Mouse (Mus musculus): ENCODE data around the gene Glb1. TPM values are rescaled to one million over a fixed set of nuclear protein-coding genes. Genes with fewer than 3 reads are reported as not detected.
"Not testable (repeated sequence)": the region's sequence is repeated elsewhere in the genome, so short reads cannot be mapped to it uniquely, and the experiment has no call there.

The Glb1 gene
- 36.0 and 44.6 TPM in 2 replicates for total RNA-seq (2012; rRNA removed)

GRCm38 (mm10) chr9:114400949-114401684 lies at the start of gene Glb1, which contains the start of gene Tmppe:
Glb1 (plus strand) TSS chr9:114401076.
Tmppe (plus strand) TSS chr9:114401105.
- H3K36me3 ChIP-seq (ENCODE audit: control insufficient read depth, insufficient read depth, low read length, poor library complexity, severe bottlenecking) = peaks cover 23% of the 10 kb centered on the region
- in situ Hi-C loops (cut with MboI; ENCODE audit: low sequenced_read_pairs in 2 of 2, unreplicated experiment in 2 of 2) = no loop called here
- peak within 1 kb of the TSS; percentile 90 for H3K9ac ChIP-seq (ENCODE audit: insufficient read depth, low read depth, low read length, poor library complexity, severe bottlenecking)
- peak; percentile 83 for DNase-seq (ENCODE audit: low read depth, low spot score)
- peak within 1 kb of the TSS; percentile 92 to 98 for H3K4me3 ChIP-seq (ENCODE audit: insufficient read depth in 1 of 2, low read depth in 1 of 2, low read length in 2 of 2, poor library complexity in 1 of 2, severe bottlenecking in 1 of 2)
- H3K4me1 ChIP-seq (ENCODE audit: control insufficient read depth in 2 of 2, insufficient read depth in 2 of 2, low read length in 2 of 2, poor library complexity in 1 of 2) = peaks cover 6 to 7% of the 10 kb centered on the region in 2 experiments; a peak in 3 of 4 replicates
- no peak for TF ChIP-seq CHD2 (IDR thresholded peaks at IDR 0.05; ENCODE audit: low read depth, low read length)
- 0 out of 2 replicates have a peak, but pooled peaks cover 3% of the 10 kb centered on the region for H3K9me3 ChIP-seq (ENCODE audit: control insufficient read depth, insufficient read depth, low read depth, low read length)
- H3K27ac ChIP-seq (ENCODE audit: insufficient read depth, low read depth, low read length, poor library complexity, severe bottlenecking) = peak within 1 kb of the TSS; percentile 90

- Histone ChIP-seq H3K9ac (ENCODE audit: insufficient read depth, low read depth, low read length, poor library complexity, severe bottlenecking) (peak overlapping the region; percentile 46), H3K36me3 (ENCODE audit: control insufficient read depth, insufficient read depth, low read length, poor library complexity, severe bottlenecking) (no peaks in the 10 kb centered on the region), H3K27ac (ENCODE audit: insufficient read depth, low read depth, low read length, poor library complexity, severe bottlenecking) (no peak overlapping the region), H3K4me1 (ENCODE audit: control insufficient read depth in 2 of 2, insufficient read depth in 2 of 2, low read length in 2 of 2, poor library complexity in 1 of 2) (peaks cover 0 to 2% of the 10 kb centered on the region in 2 experiments; a peak in 1 of 4 replicates), H3K9me3 (ENCODE audit: control insufficient read depth, insufficient read depth, low read depth, low read length) (no peaks in the 10 kb centered on the region), H3K4me3 (ENCODE audit: insufficient read depth in 1 of 2, low read depth in 1 of 2, low read length in 2 of 2, poor library complexity in 1 of 2, severe bottlenecking in 1 of 2) (peak overlapping the region; percentile 47 to 69)
- TF ChIP-seq ZNF384 (IDR thresholded peaks at IDR 0.05; ENCODE audit: low read depth, low read length) (no peak), HCFC1 (IDR thresholded peaks at IDR 0.05; ENCODE audit: borderline replicate concordance, insufficient read depth, low read length) (peak; percentile 28; the same call in 1 of the 2 replicates)
- in situ Hi-C loops (cut with MboI; ENCODE audit: low sequenced_read_pairs in 2 of 2, unreplicated experiment in 2 of 2) = loop anchor here in 1 of 2 experiments (5.0 kb wide), 1 partner anchor 46 kb away; no protein-coding TSS in a partner anchor
- no peak for DNase-seq (ENCODE audit: low read depth, low spot score)
Measured at GRCm38 (mm10) chr9:114367783-114368470, 32.9 kb upstream of the Glb1 start.

- H3K36me3 ChIP-seq (ENCODE audit: control insufficient read depth, insufficient read depth, low read length, poor library complexity, severe bottlenecking) = no peaks in the 10 kb centered on the region
- in situ Hi-C loops (cut with MboI; ENCODE audit: low sequenced_read_pairs in 2 of 2, unreplicated experiment in 2 of 2) = loop anchor here in 1 of 2 experiments (5.0 kb wide), 1 partner anchor 46 kb away; no protein-coding TSS in a partner anchor
- no peak for DNase-seq (ENCODE audit: low read depth, low spot score)
- TF ChIP-seq ZNF384 (IDR thresholded peaks at IDR 0.05; ENCODE audit: low read depth, low read length) (no peak), HCFC1 (IDR thresholded peaks at IDR 0.05; ENCODE audit: borderline replicate concordance, insufficient read depth, low read length) (no peak), ZC3H11A (IDR thresholded peaks at IDR 0.05; ENCODE audit: borderline replicate concordance, low read depth, low read length) (no peak)
- H3K4me3 ChIP-seq (ENCODE audit: insufficient read depth in 1 of 2, low read depth in 1 of 2, low read length in 2 of 2, poor library complexity in 1 of 2, severe bottlenecking in 1 of 2) = peak overlapping the region; percentile 47 to 69
- no peak overlapping the region for H3K27ac ChIP-seq (ENCODE audit: insufficient read depth, low read depth, low read length, poor library complexity, severe bottlenecking)
- peak overlapping the region; percentile 46 for H3K9ac ChIP-seq (ENCODE audit: insufficient read depth, low read depth, low read length, poor library complexity, severe bottlenecking)
- no peaks in the 10 kb centered on the region for H3K9me3 ChIP-seq (ENCODE audit: control insufficient read depth, insufficient read depth, low read depth, low read length)
- peaks cover 0 to 2% of the 10 kb centered on the region in 2 experiments; a peak in 1 of 4 replicates for H3K4me1 ChIP-seq (ENCODE audit: control insufficient read depth in 2 of 2, insufficient read depth in 2 of 2, low read length in 2 of 2, poor library complexity in 1 of 2)
Measured at GRCm38 (mm10) chr9:114368471-114368858, 32.4 kb upstream of the Glb1 start.

- not testable (repeated sequence) for H3K4me3 ChIP-seq (ENCODE audit: insufficient read depth in 1 of 2, low read depth in 1 of 2, low read length in 2 of 2, poor library complexity in 1 of 2, severe bottlenecking in 1 of 2); H3K27ac ChIP-seq (ENCODE audit: insufficient read depth, low read depth, low read length, poor library complexity, severe bottlenecking); H3K9ac ChIP-seq (ENCODE audit: insufficient read depth, low read depth, low read length, poor library complexity, severe bottlenecking); H3K4me1 ChIP-seq (ENCODE audit: control insufficient read depth in 2 of 2, insufficient read depth in 2 of 2, low read length in 2 of 2, poor library complexity in 1 of 2); DNase-seq (ENCODE audit: low read depth, low spot score); H3K9me3 ChIP-seq (ENCODE audit: control insufficient read depth, insufficient read depth, low read depth, low read length); H3K36me3 ChIP-seq (ENCODE audit: control insufficient read depth, insufficient read depth, low read length, poor library complexity, severe bottlenecking)
- in situ Hi-C loops (cut with MboI; ENCODE audit: low sequenced_read_pairs in 2 of 2, unreplicated experiment in 2 of 2) = loop anchor here in 1 of 2 experiments (5.0 kb wide), 1 partner anchor 47 kb away; no protein-coding TSS in a partner anchor
Measured at GRCm38 (mm10) chr9:114369389-114369788, 31.5 kb upstream of the Glb1 start.

GRCm38 (mm10) chr9:114371717-114372116 lies 29.2 kb upstream of the Glb1 start:
- H3K9ac ChIP-seq (ENCODE audit: insufficient read depth, low read depth, low read length, poor library complexity, severe bottlenecking); in situ Hi-C loops (cut with MboI; ENCODE audit: low sequenced_read_pairs in 2 of 2, unreplicated experiment in 2 of 2); DNase-seq (ENCODE audit: low read depth, low spot score); H3K9me3 ChIP-seq (ENCODE audit: control insufficient read depth, insufficient read depth, low read depth, low read length); H3K27ac ChIP-seq (ENCODE audit: insufficient read depth, low read depth, low read length, poor library complexity, severe bottlenecking); H3K4me3 ChIP-seq (ENCODE audit: insufficient read depth in 1 of 2, low read depth in 1 of 2, low read length in 2 of 2, poor library complexity in 1 of 2, severe bottlenecking in 1 of 2); H3K4me1 ChIP-seq (ENCODE audit: control insufficient read depth in 2 of 2, insufficient read depth in 2 of 2, low read length in 2 of 2, poor library complexity in 1 of 2): not testable (repeated sequence)
- H3K36me3 ChIP-seq (ENCODE audit: control insufficient read depth, insufficient read depth, low read length, poor library complexity, severe bottlenecking) = peaks cover 14% of the 10 kb centered on the region

Data from ES-E14 (cell line).